Mouse (Mus musculus) embryonic facial prominence, embryonic 10.5 days (tissue): Measurements from ENCODE around the gene Gm28635. TPM values are rescaled to one million over a fixed set of nuclear protein-coding genes. Genes with fewer than 3 reads are reported as not detected.

Experiments used
- DNase-seq: peaks from one replicate; pipeline ENCODE4 v3.0.0-alpha.2; 2017; ENCODE audit warnings: low spot score
- H3K27ac ChIP-seq: fragments of 300-500 bp; sonication (generic); replicated peaks from 2 replicates; pipeline ENCODE4 v1.5.1; 2016; ENCODE audit warnings: mild to moderate bottlenecking
- H3K27me3 ChIP-seq: fragments of 300-500 bp; sonication (generic); replicated peaks from 2 replicates; pipeline ENCODE4 v1.6.1; 2016; ENCODE audit warnings: low read depth, mild to moderate bottlenecking; ENCODE audit not compliant: poor library complexity, severe bottlenecking
- H3K36me3 ChIP-seq: fragments of 300-500 bp; sonication (generic); replicated peaks from 2 replicates; pipeline ENCODE4 v1.6.1; 2016; ENCODE audit warnings: mild to moderate bottlenecking, moderate library complexity
- H3K4me1 ChIP-seq: fragments of 300-500 bp; sonication (generic); 2 replicates; pipeline ENCODE4 v1.6.1; 2016
- H3K4me3 ChIP-seq: fragments of 300-500 bp; sonication (generic); 2 replicates; pipeline ENCODE4 v1.5.1; 2016; ENCODE audit warnings: mild to moderate bottlenecking, moderate library complexity
- H3K9me3 ChIP-seq: fragments of 300-500 bp; sonication (generic); 2 replicates; pipeline ENCODE4 v1.6.1; 2016; ENCODE audit warnings: mild to moderate bottlenecking
- WGBS: fragments of 180-500 bp; shearing (Covaris S2); methylation state at CpG from one replicate; pipeline ENCODE4 v1.1.7; 2016; 5-methylcytosine and 5-hydroxymethylcytosine counted together
- polyA plus RNA-seq: library from polyadenylated mRNA; unstranded; fragments of >200 nt; fragmentation: Nextera tagmentation; extraction: Ambion mirVana; gene quantifications from 2 replicates; pipeline ENCODE4 v1.2.1, GENCODE M21; 2016

Gene Gm28635
- polyA plus RNA-seq, 1 experiment from 2014 or later, result not detected

GRCm38 (mm10) chr2:84592801-84593200 is 85.0 kb downstream of the Gm28635 start:
- Histone ChIP-seq H3K4me3 (no peak overlapping the region), H3K9me3 (peaks cover 10% of the 10 kb centered on the region; the same call in 1 of the 2 replicates), H3K27ac (no peak overlapping the region), H3K36me3 (peaks cover 77% of the 10 kb centered on the region), H3K27me3 (no peaks in the 10 kb centered on the region), H3K4me1 (no peaks in the 10 kb centered on the region)
- WGBS, result 97% methylated on average over 8 of the region's 8 CpGs
- DNase-seq, result no peak

GRCm38 (mm10) chr2:84585700-84586099 is 92.1 kb downstream of the Gm28635 start:
- H3K4me3 ChIP-seq, result no peak overlapping the region
- H3K27ac ChIP-seq, result no peak overlapping the region
- peaks cover 10% of the 10 kb centered on the region; the same call in 1 of the 2 replicates for H3K9me3 ChIP-seq
- no peak for DNase-seq
- H3K36me3 ChIP-seq, result peaks cover 58% of the 10 kb centered on the region
- 86% methylated on average over 8 of the region's 8 CpGs for WGBS
- no peaks in the 10 kb centered on the region for H3K4me1 ChIP-seq
- H3K27me3 ChIP-seq, result no peaks in the 10 kb centered on the region

GRCm38 (mm10) chr2:84582286-84582685 is 95.6 kb downstream of the Gm28635 start:
- Histone ChIP-seq H3K4me1 (no peaks in the 10 kb centered on the region), H3K9me3 (no peaks in the 10 kb centered on the region), H3K27ac (no peak overlapping the region), H3K4me3 (no peak overlapping the region), H3K36me3 (peaks cover 35% of the 10 kb centered on the region), H3K27me3 (no peaks in the 10 kb centered on the region)
- DNase-seq, result no peak
- 84% methylated on average over 5 of the region's 5 CpGs for WGBS

GRCm38 (mm10) chr2:84581208-84581607 is 96.6 kb downstream of the Gm28635 start:
- H3K4me1 ChIP-seq, result no peaks in the 10 kb centered on the region
- H3K36me3 ChIP-seq, result peaks cover 34% of the 10 kb centered on the region
- H3K4me3 ChIP-seq, result no peak overlapping the region
- no peak for DNase-seq
- H3K9me3 ChIP-seq, result no peaks in the 10 kb centered on the region
- H3K27ac ChIP-seq, result no peak overlapping the region
- no peaks in the 10 kb centered on the region for H3K27me3 ChIP-seq
- WGBS, result 87% methylated on average over 2 of the region's 3 CpGs

GRCm38 (mm10) chr2:84579311-84579710 is 98.5 kb downstream of the Gm28635 start:
- DNase-seq, result no peak
- H3K4me1 ChIP-seq, result no peaks in the 10 kb centered on the region
- H3K36me3 ChIP-seq, result peaks cover 22% of the 10 kb centered on the region
- H3K27ac ChIP-seq, result no peak overlapping the region
- H3K4me3 ChIP-seq, result no peak overlapping the region
- no peaks in the 10 kb centered on the region for H3K27me3 ChIP-seq
- 90% methylated on average over 2 of the region's 2 CpGs for WGBS
- no peaks in the 10 kb centered on the region for H3K9me3 ChIP-seq

- Histone ChIP-seq H3K36me3 (peaks cover 13% of the 10 kb centered on the region), H3K27ac (no peak overlapping the region), H3K4me3 (no peak overlapping the region), H3K4me1 (no peaks in the 10 kb centered on the region), H3K9me3 (peaks cover 4% of the 10 kb centered on the region; the same call in 1 of the 2 replicates), H3K27me3 (no peaks in the 10 kb centered on the region)
- WGBS, result 94% methylated on average over 4 of the region's 4 CpGs
- DNase-seq, result no peak
These were observed 103.7 kb downstream of the Gm28635 start for GRCm38 (mm10) chr2:84574130-84574529.

GRCm38 (mm10) chr2:84556888-84557514 is 120.8 kb downstream of the Gm28635 start:
- no peaks in the 10 kb centered on the region for H3K27me3 ChIP-seq
- no peak overlapping the region for H3K4me3 ChIP-seq
- 48% methylated on average over 10 of the region's 10 CpGs for WGBS

More at GRCm38 (mm10) chr2:84556888-84557514, 120.8 kb downstream of the Gm28635 start:
- Histone ChIP-seq H3K9me3 (no peaks in the 10 kb centered on the region), H3K27ac (no peak overlapping the region), H3K4me1 (no peaks in the 10 kb centered on the region), H3K36me3 (no peaks in the 10 kb centered on the region)
- no peak for DNase-seq

Other genes with a start within 250 kb of the Gm28635 start
- gene Tfpi, start 201.3 kb downstream of the Gm28635 start, polyA plus RNA-seq, result 13.8 and 14.5 TPM in 2 replicates
- 43.3 and 44.3 TPM in 2 replicates for gene Ctnnd1, start 27.3 kb downstream of the Gm28635 start, polyA plus RNA-seq
- gene Btbd18, start 19.0 kb downstream of the Gm28635 start, polyA plus RNA-seq, result 0.14 and 0.41 TPM in 2 replicates
- 505 and 520 TPM in 2 replicates for gene Selenoh, start 7.3 kb downstream of the Gm28635 start, polyA plus RNA-seq
- gene Med19, start 361 bp upstream of the Gm28635 start, polyA plus RNA-seq, result 45.3 and 46.4 TPM in 2 replicates
- gene Tmx2, start 1.1 kb upstream of the Gm28635 start, polyA plus RNA-seq, result 135 and 137 TPM in 2 replicates
- 30.2 and 31.9 TPM in 2 replicates for gene Zdhhc5, start 37.1 kb upstream of the Gm28635 start, polyA plus RNA-seq
- gene Clp1, start 49.3 kb upstream of the Gm28635 start, polyA plus RNA-seq, result 53.2 and 53.8 TPM in 2 replicates
- 8.1 and 8.9 TPM in 2 replicates for gene Ypel4, start 56.0 kb upstream of the Gm28635 start, polyA plus RNA-seq
- 8.0 and 9.5 TPM in 2 replicates for gene Gm19426, start 65.6 kb upstream of the Gm28635 start, polyA plus RNA-seq
- gene Serping1, start 97.4 kb upstream of the Gm28635 start, polyA plus RNA-seq, result 16.6 and 18.7 TPM in 2 replicates
- gene Ube2l6, start 120.8 kb upstream of the Gm28635 start, polyA plus RNA-seq, result 22.7 and 25.8 TPM in 2 replicates
- gene Smtnl1, start 144.6 kb upstream of the Gm28635 start, polyA plus RNA-seq, result 0.21 and 0.27 TPM in 2 replicates
- 64.9 and 65.8 TPM in 2 replicates for gene Timm10, start 149.0 kb upstream of the Gm28635 start, polyA plus RNA-seq
- gene Slc43a1, start 160.8 kb upstream of the Gm28635 start, polyA plus RNA-seq, result 30.4 and 35.4 TPM in 2 replicates
- gene Rtn4rl2, start 208.7 kb upstream of the Gm28635 start, polyA plus RNA-seq, result 2.5 and 2.6 TPM in 2 replicates